Mouse (Mus musculus): ENCODE measurements around the gene Kidins220.

DNA sequence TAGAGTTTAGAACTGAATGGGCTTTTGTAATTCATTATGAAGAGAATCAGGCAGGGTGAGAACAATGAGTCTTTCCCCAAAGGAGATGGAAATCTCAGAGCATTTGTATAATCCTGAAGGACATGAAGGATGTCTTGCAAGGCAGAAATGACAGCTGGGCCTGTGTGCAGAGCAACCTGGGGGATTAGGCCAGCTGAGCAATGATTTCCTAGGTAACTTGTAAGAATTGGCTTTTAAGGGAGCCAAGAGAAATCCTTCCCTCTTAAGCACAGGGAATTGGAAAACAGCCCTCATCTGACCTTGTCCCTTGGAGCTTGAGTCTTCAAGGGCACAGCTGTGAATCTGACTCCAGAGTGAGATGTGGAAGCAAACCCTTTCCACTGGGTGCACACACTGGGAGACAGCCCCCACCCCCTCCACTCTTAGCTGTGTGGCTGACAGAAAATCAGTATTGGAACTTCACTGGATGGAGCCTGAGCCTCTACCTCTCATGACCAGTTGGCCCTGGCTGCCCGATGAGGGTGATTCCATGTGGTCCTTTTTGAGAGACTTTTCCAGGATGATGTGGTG, 41.4 kb upstream of the Kidins220 start:
- TF ChIP-seq CTCF (IDR thresholded peaks at IDR 0.05; ENCODE audit: insufficient read depth, low read depth, low read length) (no peak), POLR2A (IDR thresholded peaks at IDR 0.05; ENCODE audit: insufficient read depth, low read depth, low read length) (no peak)
